Mouse (Mus musculus) hindbrain, embryonic 15.5 days (tissue): ENCODE results near the gene Cdh3. TPM values are rescaled to one million over a fixed set of nuclear protein-coding genes. Genes with fewer than 3 reads are reported as not detected.
"Not testable (repeated sequence)": the region's sequence is repeated elsewhere in the genome, so short reads cannot be mapped to it uniquely, and the experiment has no call there.

Experiments used
- ATAC-seq: fragments of 200-750 bp; cut with Nextera tagmentation; 2 replicates; pipeline ENCODE4 v1.8.0; 2017; ENCODE audit warnings: low read depth, moderate number of reproducible peaks, moderate TSS enrichment; ENCODE audit not compliant: low FRiP score
- H3K27ac ChIP-seq: fragments of 300-500 bp; sonication (generic); replicated peaks from 2 replicates; pipeline ENCODE4 v1.5.1; 2015; ENCODE audit warnings: mild to moderate bottlenecking, inconsistent platforms
- H3K27me3 ChIP-seq: fragments of 300-500 bp; sonication (generic); 2 replicates; pipeline ENCODE4 v1.6.1; 2015; ENCODE audit warnings: control low read depth, inconsistent platforms
- H3K36me3 ChIP-seq: fragments of 300-500 bp; sonication (generic); 2 replicates; pipeline ENCODE4 v1.6.1; 2015; ENCODE audit warnings: control low read depth, inconsistent platforms
- H3K4me1 ChIP-seq: fragments of 300-500 bp; sonication (generic); replicated peaks from 2 replicates; pipeline ENCODE4 v1.6.1; 2015; ENCODE audit warnings: control low read depth, inconsistent platforms
- H3K4me2 ChIP-seq: fragments of 300-500 bp; sonication (generic); 2 replicates; pipeline ENCODE4 v1.6.1; 2015; ENCODE audit warnings: moderate library complexity, mild to moderate bottlenecking, inconsistent platforms
- H3K4me3 ChIP-seq: fragments of 300-500 bp; sonication (generic); 2 replicates; pipeline ENCODE4 v1.5.1; 2015; ENCODE audit warnings: mild to moderate bottlenecking, inconsistent platforms
- H3K9ac ChIP-seq: fragments of 300-500 bp; sonication (generic); 2 replicates; pipeline ENCODE4 v1.6.1; 2015; ENCODE audit warnings: inconsistent platforms
- H3K9me3 ChIP-seq: fragments of 300-500 bp; sonication (generic); 2 replicates; pipeline ENCODE4 v1.6.1; 2016; ENCODE audit warnings: control low read depth, inconsistent platforms
- WGBS: fragments of 180-500 bp; shearing (Covaris S2); methylation state at CpG from one replicate; pipeline ENCODE4 v1.1.7; 2015; 5-methylcytosine and 5-hydroxymethylcytosine counted together
- polyA plus RNA-seq: library from polyadenylated mRNA; unstranded; fragments of >200 nt; fragmentation: Nextera tagmentation; extraction: Ambion mirVana; gene quantifications from 2 replicates; pipeline ENCODE4 v1.2.1, GENCODE M21; 2015

Cdh3 gene
- polyA plus RNA-seq, 1 experiment from 2014 or later: 4.8 TPM

- no peaks in the 10 kb centered on the region for H3K27me3 ChIP-seq
- no peak overlapping the region for H3K4me3 ChIP-seq
- no peak overlapping the region for H3K4me2 ChIP-seq
- ATAC-seq: no peak
- no peaks in the 10 kb centered on the region for H3K9me3 ChIP-seq
- WGBS: 91% methylated on average over 1 of the region's 1 CpGs
- H3K9ac ChIP-seq: no peak overlapping the region
- no peaks in the 10 kb centered on the region for H3K4me1 ChIP-seq
- no peak overlapping the region for H3K27ac ChIP-seq
- no peaks in the 10 kb centered on the region for H3K36me3 ChIP-seq
Observed at GRCm38 (mm10) chr8:106550906-106551305, 40.2 kb downstream of the Cdh3 start.

GRCm38 (mm10) chr8:106554011-106554410 lies 43.3 kb downstream of the Cdh3 start:
- no peaks in the 10 kb centered on the region for H3K27me3 ChIP-seq
- 95% methylated on average over 5 of the region's 5 CpGs for WGBS
- no peak for ATAC-seq

GRCm38 (mm10) chr8:106556068-106556645 lies 45.5 kb downstream of the Cdh3 start:
- 77% methylated on average over 6 of the region's 7 CpGs for WGBS
- H3K27ac ChIP-seq: no peak overlapping the region
- no peak for ATAC-seq
- no peaks in the 10 kb centered on the region for H3K27me3 ChIP-seq
- no peak overlapping the region for H3K4me2 ChIP-seq
- H3K36me3 ChIP-seq: no peaks in the 10 kb centered on the region
- H3K4me3 ChIP-seq: no peak overlapping the region
- H3K9ac ChIP-seq: no peak overlapping the region
- H3K4me1 ChIP-seq: no peaks in the 10 kb centered on the region
- H3K9me3 ChIP-seq: no peaks in the 10 kb centered on the region

More at GRCm38 (mm10) chr8:106554011-106554410, 43.3 kb downstream of the Cdh3 start:
- Histone ChIP-seq H3K4me1 (no peaks in the 10 kb centered on the region), H3K4me2 (no peak overlapping the region), H3K9ac (no peak overlapping the region), H3K4me3 (no peak overlapping the region), H3K27ac (no peak overlapping the region), H3K9me3 (no peaks in the 10 kb centered on the region), H3K36me3 (no peaks in the 10 kb centered on the region)

GRCm38 (mm10) chr8:106559844-106560243 lies 49.2 kb downstream of the Cdh3 start:
- H3K4me2 ChIP-seq: no peak overlapping the region
- WGBS: 62% methylated on average over 9 of the region's 9 CpGs
- no peak for ATAC-seq

GRCm38 (mm10) chr8:106561097-106561865 lies 50.6 kb downstream of the Cdh3 start:
- Histone ChIP-seq H3K27ac (no peak overlapping the region), H3K36me3 (no peaks in the 10 kb centered on the region), H3K4me2 (no peak overlapping the region), H3K9ac (no peak overlapping the region), H3K27me3 (no peaks in the 10 kb centered on the region), H3K4me3 (no peak overlapping the region), H3K9me3 (no peaks in the 10 kb centered on the region), H3K4me1 (no peaks in the 10 kb centered on the region)
- no peak for ATAC-seq
- 34% methylated on average over 20 of the region's 21 CpGs for WGBS

More at GRCm38 (mm10) chr8:106559844-106560243, 49.2 kb downstream of the Cdh3 start:
- Histone ChIP-seq H3K27me3 (no peaks in the 10 kb centered on the region), H3K9ac (no peak overlapping the region), H3K4me1 (no peaks in the 10 kb centered on the region), H3K9me3 (no peaks in the 10 kb centered on the region), H3K27ac (no peak overlapping the region), H3K36me3 (no peaks in the 10 kb centered on the region), H3K4me3 (no peak overlapping the region)

GRCm38 (mm10) chr8:106563691-106564182 lies 53.0 kb downstream of the Cdh3 start:
- H3K4me2 ChIP-seq: no peak overlapping the region
- H3K36me3 ChIP-seq: no peaks in the 10 kb centered on the region
- no peaks in the 10 kb centered on the region for H3K9me3 ChIP-seq
- no peaks in the 10 kb centered on the region for H3K27me3 ChIP-seq
- H3K4me3 ChIP-seq: no peak overlapping the region
- no peak overlapping the region for H3K9ac ChIP-seq
- WGBS: 84% methylated on average over 3 of the region's 3 CpGs
- no peaks in the 10 kb centered on the region for H3K4me1 ChIP-seq
- no peak for ATAC-seq
- H3K27ac ChIP-seq: no peak overlapping the region

GRCm38 (mm10) chr8:106569006-106569405 lies 58.3 kb downstream of the Cdh3 start:
- Histone ChIP-seq H3K9me3 (no peaks in the 10 kb centered on the region), H3K27me3 (no peaks in the 10 kb centered on the region), H3K36me3 (no peaks in the 10 kb centered on the region), H3K4me1 (no peaks in the 10 kb centered on the region), H3K4me2 (no peak overlapping the region), H3K4me3 (no peak overlapping the region), H3K9ac (no peak overlapping the region), H3K27ac (no peak overlapping the region)
- no peak for ATAC-seq
- WGBS: 36% methylated on average over 7 of the region's 7 CpGs

GRCm38 (mm10) chr8:106570386-106570785 lies 59.7 kb downstream of the Cdh3 start:
- no peaks in the 10 kb centered on the region for H3K27me3 ChIP-seq
- H3K4me3 ChIP-seq: no peak overlapping the region
- no peaks in the 10 kb centered on the region for H3K36me3 ChIP-seq
- H3K9ac ChIP-seq: no peak overlapping the region
- no peak for ATAC-seq
- H3K4me1 ChIP-seq: no peaks in the 10 kb centered on the region
- WGBS: 66% methylated on average over 4 of the region's 4 CpGs
- H3K27ac ChIP-seq: no peak overlapping the region
- no peaks in the 10 kb centered on the region for H3K9me3 ChIP-seq
- no peak overlapping the region for H3K4me2 ChIP-seq

- Histone ChIP-seq H3K36me3 (no peaks in the 10 kb centered on the region), H3K9ac (no peak overlapping the region), H3K4me3 (no peak overlapping the region), H3K27ac (no peak overlapping the region), H3K4me1 (no peaks in the 10 kb centered on the region), H3K9me3 (no peaks in the 10 kb centered on the region), H3K27me3 (no peaks in the 10 kb centered on the region), H3K4me2 (no peak overlapping the region)
- WGBS: 90% methylated on average over 5 of the region's 5 CpGs
- no peak for ATAC-seq
Observed at GRCm38 (mm10) chr8:106571551-106572172, 61.0 kb downstream of the Cdh3 start.

GRCm38 (mm10) chr8:106572175-106572574 lies 61.5 kb downstream of the Cdh3 start:
- not testable (repeated sequence) for H3K9me3 ChIP-seq, ATAC-seq, H3K36me3 ChIP-seq, H3K4me2 ChIP-seq, H3K4me3 ChIP-seq, H3K4me1 ChIP-seq, H3K9ac ChIP-seq, H3K27me3 ChIP-seq, H3K27ac ChIP-seq
- 91% methylated on average over 1 of the region's 1 CpGs for WGBS

GRCm38 (mm10) chr8:106573168-106573567 lies 62.5 kb downstream of the Cdh3 start, which contains the start of gene Gm10073:
Gm10073 (minus strand) TSS chr8:106573461.
- H3K4me1 ChIP-seq, H3K9me3 ChIP-seq, H3K36me3 ChIP-seq, H3K27ac ChIP-seq, H3K4me2 ChIP-seq, H3K9ac ChIP-seq, ATAC-seq, H3K4me3 ChIP-seq, H3K27me3 ChIP-seq: not testable (repeated sequence)
- 61% methylated on average over 20 of the region's 20 CpGs for WGBS

GRCm38 (mm10) chr8:106574283-106574682 lies 63.6 kb downstream of the Cdh3 start:
- Histone ChIP-seq H3K4me3 (no peak overlapping the region), H3K9ac (no peak overlapping the region), H3K4me2 (no peak overlapping the region), H3K36me3 (no peaks in the 10 kb centered on the region), H3K4me1 (no peaks in the 10 kb centered on the region), H3K27ac (no peak overlapping the region), H3K9me3 (no peaks in the 10 kb centered on the region), H3K27me3 (no peaks in the 10 kb centered on the region)
- WGBS: 88% methylated on average over 4 of the region's 4 CpGs
- no peak for ATAC-seq
